Mouse (Mus musculus) lung, adult 18-20 months (tissue): ENCODE data around the gene Slc47a1.
"Not testable (repeated sequence)": the region's sequence is repeated elsewhere in the genome, so short reads cannot be mapped to it uniquely, and the experiment has no call there.

ENCODE experiments used
- DNase-seq, 2 experiments: peaks; one replicate each; pipeline ENCODE4 v3.0.0; 2022; ENCODE audit warnings: mixed read lengths in 2 of 2

The Slc47a1 gene

GRCm38 (mm10) chr11:61377881-61378613 lies at the start of gene Slc47a1:
Gene Slc47a1, minus strand, starts transcription at chr11:61378345.
- peak; percentile 14 to 42 for DNase-seq

- no peak for DNase-seq
Measured at GRCm38 (mm10) chr11:61419253-61419652, 41.1 kb upstream of the Slc47a1 start.

- DNase-seq, result peak; percentile 74 to 83
Measured at GRCm38 (mm10) chr11:61417945-61418551, 39.9 kb upstream of the Slc47a1 start.

- peak in 1 of 2 experiments; percentile 34 for DNase-seq
Measured at GRCm38 (mm10) chr11:61416540-61416939, 38.4 kb upstream of the Slc47a1 start.

- no peak for DNase-seq
Measured at GRCm38 (mm10) chr11:61415444-61415843, 37.3 kb upstream of the Slc47a1 start.

- DNase-seq, result no peak
Measured at GRCm38 (mm10) chr11:61414560-61414959, 36.4 kb upstream of the Slc47a1 start.

GRCm38 (mm10) chr11:61413411-61413810 lies 35.3 kb upstream of the Slc47a1 start:
- DNase-seq, result no peak

- peak; percentile 27 to 48 for DNase-seq
Measured at GRCm38 (mm10) chr11:61411809-61412208, 33.7 kb upstream of the Slc47a1 start.

- no peak for DNase-seq
Measured at GRCm38 (mm10) chr11:61411221-61411620, 33.1 kb upstream of the Slc47a1 start.

- DNase-seq, result peak; percentile 84 to 86
Measured at GRCm38 (mm10) chr11:61410129-61410528, 32.0 kb upstream of the Slc47a1 start.

GRCm38 (mm10) chr11:61409051-61409450 lies 30.9 kb upstream of the Slc47a1 start:
- peak in 1 of 2 experiments; percentile 40 for DNase-seq

GRCm38 (mm10) chr11:61408184-61409027 lies 30.3 kb upstream of the Slc47a1 start:
- peak; percentile 79 to 80 for DNase-seq

GRCm38 (mm10) chr11:61407638-61408183 lies 29.6 kb upstream of the Slc47a1 start:
- DNase-seq, result peak; percentile 93

- no peak for DNase-seq
Measured at GRCm38 (mm10) chr11:61401794-61402193, 23.6 kb upstream of the Slc47a1 start.

- DNase-seq, result no peak
Measured at GRCm38 (mm10) chr11:61400681-61401346, 22.7 kb upstream of the Slc47a1 start.

- not testable (repeated sequence) for DNase-seq
Measured at GRCm38 (mm10) chr11:61397423-61398043, 19.4 kb upstream of the Slc47a1 start.

GRCm38 (mm10) chr11:61388936-61389335 lies 10.8 kb upstream of the Slc47a1 start:
- DNase-seq, result no peak

GRCm38 (mm10) chr11:61388012-61388411 lies 9.9 kb upstream of the Slc47a1 start:
- DNase-seq, result no peak

- DNase-seq, result no peak
Measured at GRCm38 (mm10) chr11:61387233-61387632, 9.1 kb upstream of the Slc47a1 start.

- no peak for DNase-seq
Measured at GRCm38 (mm10) chr11:61385725-61386124, 7.6 kb upstream of the Slc47a1 start.

GRCm38 (mm10) chr11:61381272-61381671 lies 3.1 kb upstream of the Slc47a1 start:
- DNase-seq, result no peak

- no peak for DNase-seq
Measured at GRCm38 (mm10) chr11:61378651-61379050, 506 bp upstream of the Slc47a1 start.
